Mouse (Mus musculus): Measurements from ENCODE around the gene Gm4792.

Gm4792 gene

GRCm38 (mm10) chr10:94304064-94304657 lies 5.7 kb upstream of the Gm4792 start:
- DNase-seq (ENCODE audit: low read depth), result no peak

GRCm38 (mm10) chr10:94299301-94299700 lies 798 bp upstream of the Gm4792 start:
- DNase-seq (ENCODE audit: low read depth), result no peak

GRCm38 (mm10) chr10:94295923-94296605 lies 2.4 kb downstream of the Gm4792 start:
- DNase-seq (ENCODE audit: low read depth), result no peak

GRCm38 (mm10) chr10:94294933-94295750 lies 3.4 kb downstream of the Gm4792 start:
- DNase-seq (ENCODE audit: low read depth), result no peak

- DNase-seq (ENCODE audit: low read depth), result no peak
Measured at GRCm38 (mm10) chr10:94294437-94294836, 4.1 kb downstream of the Gm4792 start.

GRCm38 (mm10) chr10:94282797-94283196 lies 15.7 kb downstream of the Gm4792 start:
- no peak for DNase-seq (ENCODE audit: low read depth)

- no peak for DNase-seq (ENCODE audit: low read depth)
Measured at GRCm38 (mm10) chr10:94282179-94282578, 16.3 kb downstream of the Gm4792 start.

GRCm38 (mm10) chr10:94276511-94276910 lies 22.0 kb downstream of the Gm4792 start:
- DNase-seq (ENCODE audit: low read depth), result no peak

- DNase-seq (ENCODE audit: low read depth), result no peak
Measured at GRCm38 (mm10) chr10:94275321-94275720, 23.2 kb downstream of the Gm4792 start.

- DNase-seq (ENCODE audit: low read depth), result no peak
Measured at GRCm38 (mm10) chr10:94265656-94266542, 32.6 kb downstream of the Gm4792 start.

- no peak for DNase-seq (ENCODE audit: low read depth)
Measured at GRCm38 (mm10) chr10:94263211-94263610, 35.3 kb downstream of the Gm4792 start.

- DNase-seq (ENCODE audit: low read depth), result no peak
Measured at GRCm38 (mm10) chr10:94262646-94263045, 35.9 kb downstream of the Gm4792 start.

- DNase-seq (ENCODE audit: low read depth), result no peak
Measured at GRCm38 (mm10) chr10:94260544-94260943, 38.0 kb downstream of the Gm4792 start.

GRCm38 (mm10) chr10:94256518-94256917 lies 42.0 kb downstream of the Gm4792 start:
- DNase-seq (ENCODE audit: low read depth), result no peak

GRCm38 (mm10) chr10:94255744-94256143 lies 42.8 kb downstream of the Gm4792 start:
- DNase-seq (ENCODE audit: low read depth), result no peak

- DNase-seq (ENCODE audit: low read depth), result no peak
Measured at GRCm38 (mm10) chr10:94254766-94255165, 43.7 kb downstream of the Gm4792 start.

- no peak for DNase-seq (ENCODE audit: low read depth)
Measured at GRCm38 (mm10) chr10:94253260-94253807, 45.2 kb downstream of the Gm4792 start.

- no peak for DNase-seq (ENCODE audit: low read depth)
Measured at GRCm38 (mm10) chr10:94249575-94250456, 48.7 kb downstream of the Gm4792 start.

- DNase-seq (ENCODE audit: low read depth), result no peak
Measured at GRCm38 (mm10) chr10:94247748-94248349, 50.7 kb downstream of the Gm4792 start.
